Mouse (Mus musculus): ENCODE results near the gene Asic1. TPM values are rescaled to one million over a fixed set of nuclear protein-coding genes. Genes with fewer than 3 reads are reported as not detected.

Gene Asic1
- total RNA-seq, 1 experiment from 2014 or later, result 0.70 TPM

Other genes with a start within 250 kb of the Asic1 start
- gene Nckap5l, start 212.6 kb upstream of the Asic1 start, total RNA-seq (2021), result 25.6 and 29.0 TPM in 2 replicates
- 3.9 and 6.8 TPM in 2 replicates for gene Bcdin3d, start 195.6 kb upstream of the Asic1 start, total RNA-seq (2021)
- gene Faim2, start 142.2 kb upstream of the Asic1 start, total RNA-seq (2021), result 16.3 and 17.2 TPM in 2 replicates
- 1.4 and 1.7 TPM in 2 replicates for gene Aqp2, start 91.3 kb upstream of the Asic1 start, total RNA-seq (2021)
- 2.1 and 2.3 TPM in 2 replicates for gene Aqp5, start 79.6 kb upstream of the Asic1 start, total RNA-seq (2021)
- gene Aqp6, start 69.0 kb upstream of the Asic1 start, total RNA-seq (2021), result not detected in 2 replicates
- gene Racgap1, start 18.7 kb upstream of the Asic1 start, total RNA-seq (2021), result 25.3 and 28.5 TPM in 2 replicates
- 40.0 and 57.6 TPM in 2 replicates for gene Smarcd1, start 31.8 kb downstream of the Asic1 start, total RNA-seq (2021)
- 17.6 and 18.1 TPM in 2 replicates for gene Gm17349, start 35.1 kb downstream of the Asic1 start, total RNA-seq (2021)
- gene Gpd1, start 47.1 kb downstream of the Asic1 start, total RNA-seq (2021), result 1,539 and 1,562 TPM in 2 replicates
- gene Cox14, start 55.2 kb downstream of the Asic1 start, total RNA-seq (2021), result 177 and 199 TPM in 2 replicates
- gene Cers5, start 102.5 kb downstream of the Asic1 start, total RNA-seq (2021), result 40.9 and 42.7 TPM in 2 replicates
- 37.4 and 39.9 TPM in 2 replicates for gene Lima1, start 205.1 kb downstream of the Asic1 start, total RNA-seq (2021)